Mouse (Mus musculus): ENCODE data around the gene Fam135a.

Gene Fam135a

GRCm38 (mm10) chr1:24099926-24100869 lies at the start of gene Fam135a:
Fam135a (minus strand) TSS chr1:24100341.
- peak; percentile 95 for DNase-seq (ENCODE audit: low read depth, low spot score)

DNA sequence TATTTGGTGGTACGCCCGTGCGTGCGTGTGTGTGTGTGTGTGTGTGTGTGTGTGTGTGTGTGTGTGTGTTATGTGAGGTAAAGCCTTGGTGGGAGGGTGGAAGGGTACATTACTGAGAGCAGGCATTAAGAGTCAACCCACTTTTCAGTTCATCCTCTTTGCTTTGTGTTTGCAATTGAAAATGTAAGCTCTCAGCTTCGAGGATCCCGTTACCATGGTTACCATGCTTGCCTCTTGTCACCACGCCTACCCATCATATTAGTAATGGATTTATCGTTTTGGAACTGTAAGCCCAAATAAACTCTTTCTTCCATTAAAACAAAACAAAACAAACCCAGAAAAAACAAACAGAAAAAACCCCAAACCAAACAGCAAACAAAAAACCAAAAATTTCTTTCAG lies 43.4 kb upstream of the Fam135a start:
- DNase-seq (ENCODE audit: low read depth, low spot score) = no peak

DNA sequence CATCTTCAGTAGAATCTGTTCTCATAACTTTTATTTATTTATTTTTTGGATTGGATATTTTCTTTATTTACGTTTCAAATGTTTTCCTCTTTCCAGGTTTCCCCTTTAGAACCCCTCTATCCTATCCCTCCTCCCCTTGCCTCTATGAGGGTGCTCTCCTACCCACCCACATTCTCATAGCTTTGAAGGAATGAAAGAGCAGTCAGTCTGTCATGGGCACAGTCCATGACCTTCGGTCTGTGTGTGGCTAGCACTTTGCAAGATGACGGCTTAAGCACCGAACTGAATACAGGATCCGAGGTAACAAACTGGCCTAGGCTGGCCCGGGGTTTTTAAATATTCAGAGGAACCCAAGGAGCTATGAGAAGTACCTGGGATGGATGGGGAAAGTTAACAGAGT lies 40.4 kb upstream of the Fam135a start:
- no peak for DNase-seq (ENCODE audit: low read depth, low spot score)

DNA sequence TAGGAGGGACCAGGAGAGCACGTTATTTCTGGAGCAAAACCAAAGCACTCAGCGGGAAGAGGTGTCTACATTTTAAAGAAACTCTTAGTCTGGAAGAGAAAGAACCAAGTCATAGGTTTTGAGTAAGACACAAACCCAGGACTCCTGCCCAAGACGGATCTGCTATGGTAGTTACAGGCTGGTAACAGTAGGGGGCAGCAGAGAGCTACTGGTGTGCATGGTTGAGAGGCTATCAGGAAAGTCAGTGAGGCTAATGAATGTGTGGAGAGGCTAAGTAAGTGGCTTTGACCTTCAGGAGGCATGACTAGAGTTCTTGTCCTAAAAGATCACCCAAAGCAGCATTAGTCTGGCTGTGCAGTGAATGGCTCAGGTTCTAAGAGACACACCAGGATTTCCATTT lies 37.0 kb upstream of the Fam135a start:
- DNase-seq (ENCODE audit: low read depth, low spot score) = peak; percentile 67

DNA sequence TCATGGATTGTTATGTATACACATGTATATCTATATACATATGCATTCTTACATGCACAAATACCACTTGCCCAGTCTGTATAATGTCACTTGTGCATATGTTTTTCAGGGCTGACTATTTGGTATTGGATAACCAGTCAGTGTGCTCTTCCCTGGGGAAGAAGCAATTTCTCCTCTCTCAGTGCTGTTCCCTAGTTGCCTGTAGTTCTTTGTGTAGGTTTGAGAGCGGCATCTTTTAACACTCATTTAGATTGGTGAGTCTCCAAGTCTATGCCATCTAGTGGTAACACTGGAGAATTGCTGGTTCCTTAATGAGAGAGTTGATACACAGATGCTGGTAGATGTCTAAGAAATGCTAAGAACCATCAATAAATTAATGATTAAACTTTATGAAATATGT lies 34.7 kb upstream of the Fam135a start:
- peak; percentile 48 for DNase-seq (ENCODE audit: low read depth, low spot score)

DNA sequence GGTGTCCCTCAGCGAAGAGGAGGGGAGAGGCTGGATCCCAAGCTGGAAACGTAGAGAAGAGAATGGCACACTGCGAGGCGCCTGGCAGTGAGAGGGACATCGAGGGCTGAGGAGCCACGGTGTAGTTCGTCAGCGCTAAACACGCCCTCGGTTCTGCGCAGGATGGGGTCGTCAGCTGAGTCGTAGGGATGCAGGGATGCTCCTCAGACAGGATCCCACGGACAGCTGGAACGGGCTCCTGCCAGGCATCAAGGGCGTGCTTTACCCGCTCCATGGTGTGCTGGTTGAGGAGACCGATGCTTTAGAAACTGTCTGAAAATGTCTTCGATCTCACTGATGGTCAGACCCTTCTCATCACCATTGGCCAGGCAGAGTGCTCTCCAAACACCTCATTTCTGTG lies 33.7 kb upstream of the Fam135a start:
- no peak for DNase-seq (ENCODE audit: low read depth, low spot score)

- DNase-seq (ENCODE audit: low read depth, low spot score) = no peak
Observed at GRCm38 (mm10) chr1:24127866-24128265, 27.7 kb upstream of the Fam135a start.

DNA sequence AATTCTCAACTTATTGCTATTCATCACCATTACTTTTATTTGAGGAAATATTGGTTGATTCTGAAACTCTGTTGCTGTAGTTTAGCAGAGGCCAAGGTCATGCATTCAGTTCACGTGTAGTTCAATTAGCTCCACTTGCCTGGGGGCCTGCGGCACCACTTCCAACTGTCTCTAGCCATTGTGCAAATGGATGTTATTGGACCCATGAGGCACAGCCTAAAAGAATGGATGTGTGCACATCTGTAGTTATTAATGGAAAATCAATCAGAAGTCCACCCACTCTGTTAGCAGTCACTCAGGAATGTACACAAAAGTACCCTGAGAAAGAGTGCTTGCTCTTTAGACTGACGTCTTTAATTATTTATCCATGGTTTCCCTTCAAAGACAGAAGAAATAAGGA lies 24.5 kb upstream of the Fam135a start:
- no peak for DNase-seq (ENCODE audit: low read depth, low spot score)

DNA sequence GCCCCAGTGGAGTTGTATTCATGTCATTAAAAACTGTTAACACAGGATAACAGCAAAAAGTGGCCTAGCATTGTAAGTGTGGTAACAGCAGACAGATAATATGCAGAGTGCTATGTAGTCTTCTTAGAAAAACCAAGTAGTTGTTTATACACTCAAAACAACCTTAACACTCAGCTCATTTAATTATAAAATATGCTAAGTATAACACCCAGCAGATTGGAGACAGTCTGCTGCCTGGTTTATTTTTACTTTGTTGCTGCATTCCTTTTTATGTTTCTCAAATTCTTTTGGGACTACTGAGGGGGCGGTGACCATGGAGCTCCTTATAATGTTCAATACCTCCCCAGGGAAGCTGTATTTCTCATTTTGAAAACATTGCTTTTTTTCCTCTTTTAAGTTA lies 22.4 kb upstream of the Fam135a start:
- no peak for DNase-seq (ENCODE audit: low read depth, low spot score)

GRCm38 (mm10) chr1:24107971-24108773 lies 8.0 kb upstream of the Fam135a start:
- no peak for DNase-seq (ENCODE audit: low read depth, low spot score)

GRCm38 (mm10) chr1:24107378-24107777 lies 7.2 kb upstream of the Fam135a start:
- no peak for DNase-seq (ENCODE audit: low read depth, low spot score)

DNA sequence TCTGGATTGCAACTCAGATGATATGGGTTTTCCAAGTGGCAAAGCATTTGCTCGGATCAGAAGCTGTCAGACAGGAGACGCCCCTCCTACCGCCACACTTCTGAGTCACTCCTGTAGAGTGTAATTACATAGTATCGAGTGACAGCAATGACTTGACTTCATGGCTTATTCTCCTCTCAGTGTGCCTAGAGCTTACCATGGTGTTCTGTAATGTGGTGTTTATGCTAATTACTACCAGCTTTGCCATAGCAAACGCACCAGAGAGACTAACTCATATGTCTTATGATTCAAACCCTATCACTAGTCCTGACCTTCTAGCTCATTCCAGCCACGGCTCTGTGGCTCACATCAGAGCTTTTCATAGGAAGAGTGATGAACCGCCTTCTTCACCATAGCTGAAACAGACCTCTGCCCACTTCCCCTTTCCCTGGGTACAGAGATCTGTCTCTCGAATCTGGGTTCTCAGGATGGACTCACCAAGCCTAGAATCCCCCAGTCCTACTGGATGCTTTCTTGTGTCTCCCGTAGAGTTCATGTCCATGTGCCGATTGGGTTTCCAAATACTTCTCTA lies 2.5 kb upstream of the Fam135a start:
- DNase-seq (ENCODE audit: low read depth, low spot score) = no peak

GRCm38 (mm10) chr1:24100870-24101358 lies 773 bp upstream of the Fam135a start:
- DNase-seq (ENCODE audit: low read depth, low spot score) = no peak

GRCm38 (mm10) chr1:24099541-24099925 lies 608 bp downstream of the Fam135a start:
- DNase-seq (ENCODE audit: low read depth, low spot score) = peak; percentile 35

DNA sequence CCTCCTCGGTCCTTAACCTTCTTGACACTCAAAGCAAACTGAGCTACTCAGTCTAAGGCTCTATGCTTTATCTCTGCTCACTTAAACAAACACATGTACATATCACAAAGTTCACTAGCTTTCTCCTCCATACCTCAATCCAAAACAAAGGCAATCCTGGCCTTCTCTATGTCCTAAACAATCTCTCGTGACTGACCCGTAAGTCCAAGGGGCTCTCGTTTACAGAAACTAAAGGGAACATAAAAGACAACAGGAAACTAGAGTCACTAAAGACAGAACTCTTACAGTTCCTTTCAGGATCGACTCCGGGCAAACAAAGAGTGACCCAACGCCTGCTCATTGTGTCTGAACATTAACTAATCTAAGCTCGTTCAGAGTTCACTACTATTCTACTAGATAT lies 2.6 kb downstream of the Fam135a start:
- DNase-seq (ENCODE audit: low read depth, low spot score) = no peak

GRCm38 (mm10) chr1:24092414-24092813 lies 7.7 kb downstream of the Fam135a start:
- DNase-seq (ENCODE audit: low read depth, low spot score) = no peak

- no peak for DNase-seq (ENCODE audit: low read depth, low spot score)
Observed at GRCm38 (mm10) chr1:24090603-24091002, 9.5 kb downstream of the Fam135a start.

GRCm38 (mm10) chr1:24090094-24090493 lies 10.0 kb downstream of the Fam135a start:
- DNase-seq (ENCODE audit: low read depth, low spot score) = no peak

DNA sequence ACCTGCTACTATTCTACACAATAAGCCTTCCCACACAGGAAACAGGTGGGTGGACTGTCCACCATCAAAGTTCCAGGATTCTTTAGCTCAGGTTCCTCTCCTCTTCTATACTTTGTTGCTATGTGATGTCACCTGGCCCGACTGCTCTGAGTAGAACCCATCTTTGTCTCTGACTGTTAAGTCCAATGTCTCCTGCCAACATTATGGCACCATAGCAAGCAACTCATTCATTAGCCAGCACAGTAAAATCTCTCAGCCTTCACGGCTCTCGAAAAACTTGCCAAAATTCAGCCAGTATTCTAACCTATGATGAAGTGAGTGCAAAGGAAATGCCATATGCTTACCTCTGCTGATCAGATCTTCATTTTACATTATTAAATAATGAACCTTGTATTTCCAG lies 14.0 kb downstream of the Fam135a start:
- DNase-seq (ENCODE audit: low read depth, low spot score) = no peak

DNA sequence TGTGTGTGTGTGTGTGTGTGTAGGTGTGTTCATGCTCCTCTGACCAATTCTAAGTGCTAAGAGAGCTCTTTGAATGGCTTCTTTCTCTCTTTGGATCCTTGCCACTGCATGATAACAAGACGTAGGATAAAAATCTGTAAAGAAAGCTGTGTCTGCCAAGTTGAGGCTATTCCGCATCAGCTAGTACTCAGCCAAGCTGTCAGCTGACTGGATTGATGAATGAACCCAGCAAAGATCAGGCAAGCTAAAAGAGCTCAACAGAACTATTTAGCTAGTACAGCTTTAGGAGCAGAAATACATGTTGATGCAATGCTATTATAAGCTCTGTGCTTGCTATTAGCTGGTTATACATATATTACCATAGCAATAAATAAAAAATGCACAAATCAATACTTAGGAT lies 25.7 kb downstream of the Fam135a start:
- no peak for DNase-seq (ENCODE audit: low read depth, low spot score)

GRCm38 (mm10) chr1:24073386-24074248 lies 26.5 kb downstream of the Fam135a start:
- DNase-seq (ENCODE audit: low read depth, low spot score) = no peak

Data from forelimb bud, embryonic 11.5 days (tissue).